Mouse (Mus musculus) retina, embryonic 14.5 days (tissue): ENCODE results near the gene Fgd2.

Experiments used
- DNase-seq: peaks from one replicate; pipeline ENCODE4 v3.0.0-alpha.2; 2015; ENCODE audit warnings: low spot score

Gene Fgd2

DNA sequence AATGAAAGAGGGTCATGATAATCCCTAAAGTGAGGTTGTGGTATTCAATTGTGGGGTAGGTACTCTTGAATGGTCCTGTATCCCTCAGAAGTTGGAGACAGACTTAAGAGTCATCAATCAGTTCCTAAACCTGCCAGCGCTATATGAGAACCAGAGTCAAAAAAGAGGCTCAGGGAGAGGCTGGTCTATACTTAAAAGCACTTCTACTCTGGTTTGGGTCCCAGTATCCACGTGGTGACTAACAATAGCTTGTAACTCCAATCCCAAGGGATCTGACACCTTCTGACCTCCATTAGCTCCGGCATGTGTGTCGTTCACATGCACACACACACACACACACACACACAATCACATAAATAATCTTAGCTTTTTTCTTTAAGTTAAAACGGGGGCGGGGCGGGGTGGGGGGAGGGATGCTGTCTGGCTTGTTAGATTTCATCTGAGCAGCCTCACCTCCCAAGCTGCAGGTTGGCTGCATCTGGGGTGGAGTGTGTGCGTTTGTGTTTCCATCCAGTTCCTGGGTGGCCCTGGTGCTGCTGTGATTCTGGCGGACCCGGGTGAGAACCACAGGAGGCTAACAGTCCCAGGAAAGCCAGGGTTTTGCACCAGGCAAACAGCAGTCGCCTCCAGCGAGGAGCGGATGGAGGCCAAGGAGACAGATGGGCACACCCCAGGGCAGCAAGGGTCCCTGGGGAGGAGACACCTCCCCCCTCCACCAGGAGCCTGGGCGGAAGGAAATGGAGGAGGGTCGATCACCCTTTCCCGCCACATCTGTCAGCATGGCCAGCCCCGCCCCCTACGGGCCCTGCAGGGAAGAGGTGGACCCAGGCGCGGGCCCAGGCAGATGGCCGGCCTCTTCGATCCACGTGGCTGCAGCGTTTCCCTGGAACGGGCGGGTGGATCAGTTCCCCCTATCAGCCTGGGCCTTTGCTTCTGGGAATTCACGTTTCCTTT, 37.0 kb downstream of the Fgd2 start:
- DNase-seq, result peak; percentile 87

DNA sequence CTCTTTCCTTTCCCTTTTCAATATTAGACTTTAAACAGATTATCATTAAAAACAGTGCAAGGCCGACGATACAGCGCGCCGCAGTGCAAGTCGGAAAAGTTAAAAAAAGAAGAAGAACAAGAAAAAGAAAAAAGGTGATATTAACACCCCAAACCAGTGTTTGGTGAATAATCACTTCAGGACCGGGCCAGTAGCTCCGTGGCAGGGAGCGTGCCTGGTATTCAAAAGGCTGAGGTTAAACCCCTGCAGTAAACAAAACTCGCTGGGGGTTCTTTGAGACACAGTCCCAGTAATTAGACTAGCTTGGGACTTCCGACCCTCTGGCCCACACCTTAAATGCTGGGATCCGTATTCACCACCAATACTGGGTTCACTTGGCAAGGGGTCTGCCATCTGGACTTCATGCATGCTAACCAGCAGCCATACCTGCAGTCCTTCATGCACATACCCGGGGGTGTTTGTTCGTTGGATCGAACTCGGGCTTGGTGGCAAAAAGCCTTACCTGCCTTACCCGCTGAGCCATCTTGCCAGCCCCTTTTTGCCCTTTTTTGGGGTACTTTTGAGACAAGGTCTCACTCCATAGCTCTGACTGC, 37.8 kb downstream of the Fgd2 start:
- peak; percentile 26 for DNase-seq

DNA sequence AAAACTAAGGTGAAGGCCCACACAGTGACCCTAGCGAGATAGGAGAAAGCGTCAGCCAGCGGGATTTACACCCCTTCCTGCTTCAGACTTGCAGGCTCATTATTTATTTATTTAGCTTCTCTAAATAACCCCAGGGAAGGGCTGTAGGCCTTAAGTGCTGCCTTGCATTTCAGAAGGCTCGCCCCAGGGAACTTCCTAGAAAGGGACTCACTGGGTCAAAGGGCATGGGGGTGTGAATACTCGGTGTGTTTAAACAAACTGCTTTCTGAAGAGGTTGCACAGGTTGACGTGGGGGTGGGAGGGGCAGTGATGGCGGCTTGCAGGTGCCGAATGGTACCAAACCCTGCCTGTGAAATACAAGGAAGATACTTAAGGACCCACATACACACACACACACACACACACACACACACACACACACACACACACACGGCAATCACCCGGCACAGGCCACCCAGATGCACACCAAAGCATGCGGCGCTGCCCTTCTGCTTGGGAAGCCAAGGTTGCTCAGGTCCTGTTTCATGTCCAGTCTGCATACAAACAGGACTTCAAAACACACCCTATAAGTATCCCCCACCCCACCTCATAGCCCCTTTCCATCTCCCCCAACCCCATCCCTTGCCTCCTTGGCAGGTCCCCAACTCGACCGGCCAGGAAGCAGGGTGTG, 38.7 kb downstream of the Fgd2 start:
- DNase-seq, result peak; percentile 43

DNA sequence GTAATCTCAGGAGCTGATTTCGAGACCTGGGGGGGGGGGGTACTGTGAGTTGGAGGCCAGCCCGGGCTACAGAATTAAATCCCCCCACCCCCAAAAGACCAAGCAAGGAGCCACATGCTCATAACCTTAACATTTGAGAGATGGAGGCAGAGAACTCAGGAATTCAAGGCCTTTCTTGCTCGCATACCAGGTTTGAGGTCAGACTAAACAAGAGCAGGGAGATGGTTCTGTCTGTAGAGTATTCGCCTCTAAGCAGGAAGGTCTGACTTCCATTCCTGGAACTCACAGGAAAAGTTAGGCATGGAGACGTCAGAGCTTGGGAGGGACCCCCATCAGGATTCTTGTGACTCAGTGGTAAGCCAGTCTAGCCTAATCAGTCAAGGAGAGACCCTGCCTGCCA, 39.3 kb downstream of the Fgd2 start:
- DNase-seq, result no peak

GRCm38 (mm10) chr17:29401741-29402268, 41.1 kb downstream of the Fgd2 start:
- no peak for DNase-seq

GRCm38 (mm10) chr17:29403179-29403578, 42.5 kb downstream of the Fgd2 start:
- no peak for DNase-seq

- no peak for DNase-seq
Measured at GRCm38 (mm10) chr17:29405501-29405900, 44.8 kb downstream of the Fgd2 start.

DNA sequence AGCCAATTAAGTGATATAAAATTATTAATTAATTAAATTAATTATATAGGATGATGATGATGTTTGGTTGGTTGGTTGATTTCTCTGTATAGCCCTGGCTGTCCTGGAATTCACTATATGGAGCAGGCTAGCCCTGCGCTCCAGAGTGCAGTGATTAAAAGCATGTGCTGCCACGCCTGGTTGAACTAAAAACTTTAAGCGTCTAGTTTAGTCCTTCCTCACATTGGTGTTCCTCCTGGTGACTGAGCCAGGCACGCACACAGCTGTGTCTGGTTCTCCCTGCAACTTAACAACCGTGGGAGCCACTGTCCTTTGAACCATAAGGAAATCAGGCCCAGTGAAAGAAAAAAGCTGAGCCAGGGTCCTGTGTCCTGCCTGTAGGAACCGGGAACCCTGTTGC, 45.4 kb downstream of the Fgd2 start:
- peak; percentile 49 for DNase-seq

GRCm38 (mm10) chr17:29407405-29407804, 46.7 kb downstream of the Fgd2 start:
- DNase-seq, result no peak

DNA sequence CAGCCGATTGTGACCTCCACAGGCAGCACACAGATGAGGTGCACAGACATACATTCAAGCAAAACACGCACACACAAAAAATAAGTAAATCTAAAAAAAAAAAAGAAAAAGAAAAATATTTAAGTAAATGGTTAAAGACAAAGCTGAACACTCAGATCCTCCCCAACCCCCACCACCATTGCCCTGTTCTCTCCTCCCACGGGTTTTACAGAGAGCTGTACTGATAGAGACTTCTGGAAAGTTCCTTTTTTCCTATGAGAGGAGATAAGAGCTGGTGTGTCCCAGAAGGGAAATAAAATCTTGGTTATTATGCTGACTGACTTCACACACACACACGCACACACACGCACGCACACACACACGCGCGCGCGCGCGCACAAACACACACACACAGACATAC, 47.6 kb downstream of the Fgd2 start:
- DNase-seq, result no peak

DNA sequence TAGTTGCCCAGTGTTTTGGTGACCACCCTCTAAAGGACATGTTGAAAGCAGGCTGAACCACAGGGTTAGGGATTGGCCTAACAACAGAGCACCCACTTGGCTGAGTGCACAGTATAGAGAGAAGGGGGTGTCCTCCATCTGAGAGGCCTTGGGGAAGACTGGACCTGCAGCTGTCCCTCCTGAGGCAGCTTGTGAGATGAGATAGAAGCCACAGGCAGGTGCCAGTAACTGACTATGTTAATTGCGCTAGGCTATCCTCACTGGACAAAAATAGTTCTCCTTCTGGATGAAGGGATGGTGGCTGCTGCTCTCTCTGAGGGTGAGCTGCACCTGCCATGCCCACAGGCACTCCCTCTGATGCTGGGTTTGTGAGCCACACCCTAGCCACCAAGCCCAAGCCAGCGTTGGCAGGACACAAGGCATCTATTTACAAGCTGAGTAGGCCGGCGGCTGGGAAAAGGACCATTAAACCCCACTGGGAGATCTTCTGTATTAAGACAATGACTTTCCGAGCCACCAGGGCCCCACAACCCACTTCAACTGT, 49.2 kb downstream of the Fgd2 start:
- no peak for DNase-seq

GRCm38 (mm10) chr17:29411821-29412425, 51.2 kb downstream of the Fgd2 start:
- no peak for DNase-seq

DNA sequence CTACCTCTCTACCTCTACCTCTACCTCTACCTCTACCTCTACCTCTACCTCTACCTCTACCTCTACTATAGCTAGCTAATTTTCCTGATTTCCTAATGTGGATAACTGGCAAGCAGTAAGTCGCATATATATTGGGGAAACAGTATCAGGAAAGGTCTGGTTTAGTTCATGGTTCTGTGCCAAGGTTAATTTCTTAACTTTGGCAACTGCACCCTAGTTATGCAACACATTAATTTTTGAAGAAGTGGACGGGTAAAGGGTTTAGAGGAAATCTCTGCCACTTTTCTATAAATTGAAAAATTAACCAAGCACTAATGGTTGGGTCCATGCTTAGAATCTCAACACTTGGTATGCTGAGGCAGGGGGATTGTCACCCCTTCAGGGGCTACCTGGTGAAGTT, 53.9 kb downstream of the Fgd2 start:
- DNase-seq, result no peak

GRCm38 (mm10) chr17:29415761-29416662, 55.3 kb downstream of the Fgd2 start:
- peak; percentile 57 for DNase-seq

DNA sequence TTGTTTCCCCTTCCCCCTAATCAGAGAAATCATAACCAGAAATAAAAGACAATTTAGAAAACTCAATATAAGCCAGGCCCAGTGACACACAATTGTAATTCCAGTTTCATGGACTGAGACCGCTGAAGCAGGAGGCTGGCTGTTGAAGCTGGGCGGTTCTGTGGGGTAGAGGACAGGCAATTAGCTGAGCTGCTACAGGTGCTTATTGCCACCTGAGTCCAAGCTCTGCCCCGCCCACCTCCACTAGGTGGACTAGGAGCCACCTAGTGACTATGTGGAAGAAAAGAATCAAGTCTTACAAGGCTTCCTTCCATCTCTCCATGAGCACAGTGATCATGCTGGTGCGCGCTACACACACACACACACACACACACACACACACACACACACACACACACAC, 56.0 kb downstream of the Fgd2 start:
- no peak for DNase-seq

DNA sequence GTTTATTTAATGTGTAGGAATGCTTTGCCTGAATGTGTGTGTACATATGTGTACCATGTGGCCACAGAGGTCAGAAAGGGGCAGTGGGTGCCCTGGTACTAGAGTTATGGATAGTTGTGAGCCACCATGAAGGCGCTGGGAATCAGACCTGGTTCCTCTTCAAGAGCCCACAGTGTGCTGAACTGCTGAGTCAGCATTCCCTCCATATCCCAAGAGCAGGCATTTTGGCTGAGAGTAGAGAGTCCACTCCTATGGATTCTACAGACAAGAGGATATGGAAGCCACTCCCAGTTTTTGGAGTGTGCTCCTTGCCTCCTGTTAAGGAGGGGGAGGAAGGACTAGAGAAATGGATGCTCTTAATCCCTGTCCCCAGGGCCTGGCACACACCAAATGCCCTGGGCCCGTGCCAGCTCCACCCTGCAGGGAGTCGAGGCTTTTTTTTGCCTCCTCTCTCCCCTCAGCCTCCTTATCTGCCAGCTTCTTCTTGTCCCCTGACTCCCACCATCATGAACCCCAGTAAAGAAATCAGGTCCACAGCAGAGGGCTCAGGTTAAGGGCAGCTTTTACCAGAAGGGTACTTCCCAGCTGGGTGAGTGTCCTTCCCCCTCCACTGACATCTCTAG, 58.2 kb downstream of the Fgd2 start:
- no peak for DNase-seq

- no peak for DNase-seq
Measured at GRCm38 (mm10) chr17:29419976-29420739, 59.4 kb downstream of the Fgd2 start.

- no peak for DNase-seq
Measured at GRCm38 (mm10) chr17:29421319-29421718, 60.6 kb downstream of the Fgd2 start.

DNA sequence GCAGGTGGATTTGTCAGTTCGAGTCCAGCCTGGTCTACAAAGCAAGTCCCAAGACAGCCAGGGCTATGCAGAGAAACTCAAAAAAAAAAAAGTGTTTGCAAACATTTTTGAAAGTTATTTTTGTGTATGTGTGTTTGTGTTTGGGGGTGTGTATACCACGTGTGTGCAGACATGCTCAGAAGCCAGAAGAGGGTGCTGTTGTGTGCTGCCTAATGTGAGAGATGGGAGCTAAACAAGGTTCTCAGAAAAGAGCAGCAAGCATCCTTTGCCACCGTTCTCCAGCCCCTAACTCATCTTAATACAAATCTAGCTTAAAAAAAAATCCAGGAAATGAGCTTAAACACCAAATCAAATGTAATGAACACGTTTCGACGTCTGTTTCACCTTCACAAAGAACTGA, 61.6 kb downstream of the Fgd2 start:
- no peak for DNase-seq
